Mouse (Mus musculus) bone marrow macrophage, adult 2 months (primary cell): Measurements from ENCODE around the gene Asah2.
"Not testable (repeated sequence)": the region's sequence is repeated elsewhere in the genome, so short reads cannot be mapped to it uniquely, and the experiment has no call there.

Source experiments
- CTCF ChIP-seq: IDR thresholded peaks from 2 replicates; pipeline ENCODE4 v1.5.1; 2012; ENCODE audit warnings: low read depth, mild to moderate bottlenecking, low read length, moderate library complexity
- POLR2A ChIP-seq: IDR thresholded peaks from 2 replicates; pipeline ENCODE4 v1.6.1; 2012; ENCODE audit warnings: mild to moderate bottlenecking, low read depth, low read length, borderline replicate concordance

- TF ChIP-seq CTCF, POLR2A: not testable (repeated sequence)
These were observed 23.9 kb upstream of the Asah2 start for GRCm38 (mm10) chr19:32131707-32132488.
